Mouse (Mus musculus) small intestine, adult 2 months (tissue): Measurements from ENCODE around the gene Lrp11. TPM values are rescaled to one million over a fixed set of nuclear protein-coding genes. Genes with fewer than 3 reads are reported as not detected.

Experiments used
- H3K27ac ChIP-seq: fragments of 200-500 bp; 2 replicates; pipeline ENCODE4 v1.5.1; 2012; ENCODE audit warnings: low read depth, low read length, control low read depth, inconsistent platforms; ENCODE audit not compliant: insufficient read depth
- H3K27me3 ChIP-seq: fragments of 200-500 bp; 2 replicates; pipeline ENCODE4 v1.6.1; 2012; ENCODE audit warnings: mild to moderate bottlenecking, moderate library complexity, low read length, inconsistent platforms; ENCODE audit not compliant: control insufficient read depth, insufficient read depth
- H3K36me3 ChIP-seq: fragments of 200-500 bp; 2 replicates; pipeline ENCODE4 v1.6.1; 2012; ENCODE audit warnings: mild to moderate bottlenecking, low read length, control low read depth, inconsistent platforms; ENCODE audit not compliant: control insufficient read depth, insufficient read depth
- H3K4me1 ChIP-seq: fragments of 200-500 bp; 2 replicates; pipeline ENCODE4 v1.6.1; 2012; ENCODE audit warnings: low read length, inconsistent platforms, mixed read lengths; ENCODE audit not compliant: control insufficient read depth, insufficient read depth, insufficient read length
- H3K4me3 ChIP-seq: fragments of 200-500 bp; 2 replicates; pipeline ENCODE4 v1.5.1; 2012; ENCODE audit warnings: low read depth, mild to moderate bottlenecking, control low read depth, inconsistent platforms, low read length, moderate library complexity
- CTCF ChIP-seq: fragments of 200-500 bp; IDR thresholded peaks from 2 replicates; pipeline ENCODE4 v1.5.1; 2012; ENCODE audit warnings: low read depth, mild to moderate bottlenecking, control low read depth, inconsistent platforms, low read length, moderate library complexity, mixed read lengths; ENCODE audit not compliant: insufficient replicate concordance, insufficient read length; ENCODE audit errors: extremely low read depth
- POLR2A ChIP-seq: fragments of 200-500 bp; IDR thresholded peaks from 2 replicates; pipeline ENCODE4 v1.6.1; 2012; ENCODE audit warnings: low read depth, mild to moderate bottlenecking, control low read depth, inconsistent platforms, low read length, moderate library complexity
- WGBS: fragments of 180-500 bp; shearing (Covaris S2); methylation state at CpG from one replicate; pipeline ENCODE4 v1.1.7; 2018; 5-methylcytosine and 5-hydroxymethylcytosine counted together
- polyA plus RNA-seq: library from polyadenylated mRNA; depleted of rRNA; stranded (reverse); fragments of >200 nt; gene quantifications from 2 replicates; pipeline ENCODE4 v1.2.3, GENCODE M21; 2012; rRNA removed

Lrp11 gene
- polyA plus RNA-seq, 1 experiment: 5.1 TPM

DNA sequence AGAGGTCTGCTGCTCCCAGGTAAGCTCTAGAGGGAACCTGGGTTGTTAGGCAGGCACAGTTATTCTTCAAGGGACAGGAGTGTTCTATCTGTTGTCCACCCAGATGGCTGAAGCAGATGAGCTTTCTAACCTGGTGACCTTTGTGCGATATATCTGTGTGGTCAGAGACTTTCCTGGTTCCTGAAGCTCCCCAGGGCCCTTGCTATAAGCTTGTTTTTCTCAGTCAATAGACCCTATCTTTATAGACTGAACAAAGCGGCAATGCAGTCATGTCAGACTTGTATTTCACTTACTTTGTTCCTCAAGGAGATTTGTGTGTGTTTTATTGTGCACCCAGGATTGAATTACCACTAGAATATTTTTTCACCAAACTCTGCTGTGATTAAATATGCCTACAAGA lies 61.5 kb downstream of the Lrp11 start:
- H3K27me3 ChIP-seq: no peaks in the 10 kb centered on the region
- H3K4me3 ChIP-seq: no peak overlapping the region
- TF ChIP-seq POLR2A: no peak
- no peak for TF ChIP-seq CTCF
- H3K4me1 ChIP-seq: no peaks in the 10 kb centered on the region
- whole genome bisulfite sequencing: 97% methylated on average over 2 of the region's 2 CpGs
- no peak overlapping the region for H3K27ac ChIP-seq
- peaks cover 27% of the 10 kb centered on the region for H3K36me3 ChIP-seq

GRCm38 (mm10) chr10:7662471-7663141 lies 73.0 kb downstream of the Lrp11 start:
- peak overlapping the region; percentile 89 for H3K4me3 ChIP-seq
- TF ChIP-seq POLR2A: no peak
- no peak for TF ChIP-seq CTCF
- H3K27ac ChIP-seq: peak overlapping the region; percentile 56
- H3K4me1 ChIP-seq: no peaks in the 10 kb centered on the region; the same call in 1 of the 2 replicates
- H3K27me3 ChIP-seq: no peaks in the 10 kb centered on the region
- WGBS: under 1% methylated on average over 44 of the region's 44 CpGs
- no peaks in the 10 kb centered on the region; the same call in 1 of the 2 replicates for H3K36me3 ChIP-seq

DNA sequence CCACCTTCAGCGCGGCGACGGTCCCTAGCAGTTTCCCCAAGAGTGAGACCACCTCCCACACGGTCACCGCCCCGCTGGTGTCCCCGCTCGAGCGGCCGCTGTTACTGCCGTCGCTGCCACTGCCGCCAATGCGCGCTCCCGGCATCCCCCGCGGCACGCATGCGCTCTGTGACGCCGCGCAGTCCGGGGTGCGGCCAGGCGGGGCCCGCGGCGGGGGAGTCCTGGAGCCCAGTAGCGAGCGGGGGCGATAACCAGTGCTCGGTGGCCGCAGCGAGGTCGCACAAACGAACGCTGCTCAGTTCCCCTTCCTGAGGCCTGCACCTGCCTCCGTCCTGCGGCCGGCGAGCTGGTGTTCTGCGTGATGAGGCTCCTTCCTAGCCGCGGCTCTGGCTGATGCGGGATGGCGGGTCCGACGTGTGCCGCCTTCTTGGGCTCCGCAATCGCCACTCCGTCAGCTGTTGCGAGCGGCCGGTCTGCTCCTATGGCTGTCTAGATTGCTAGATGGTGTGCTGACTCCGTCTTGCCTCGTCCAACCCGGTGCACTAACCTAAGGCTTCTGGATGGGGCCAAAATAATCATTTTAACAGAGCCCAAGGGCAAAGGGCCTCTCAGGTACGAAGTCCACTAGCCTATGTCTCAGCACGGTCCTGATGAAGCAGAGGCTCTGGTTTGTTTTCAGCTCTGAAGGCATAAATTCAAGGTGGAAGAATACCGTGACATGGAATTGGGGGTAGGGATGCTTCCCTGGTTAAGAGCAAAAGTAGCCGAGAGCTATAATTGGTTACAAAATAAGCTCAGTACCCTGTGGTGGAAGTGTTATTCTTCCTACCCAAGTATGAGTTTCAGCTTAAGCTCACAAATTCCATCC lies 73.8 kb downstream of the Lrp11 start:
- under 1% methylated on average over 64 of the region's 64 CpGs for WGBS
- peak overlapping the region; percentile 90 for H3K27ac ChIP-seq
- H3K27me3 ChIP-seq: no peaks in the 10 kb centered on the region
- no peaks in the 10 kb centered on the region; the same call in 1 of the 2 replicates for H3K36me3 ChIP-seq
- TF ChIP-seq POLR2A: peak; percentile 83
- TF ChIP-seq CTCF: no peak
- H3K4me3 ChIP-seq: peak overlapping the region; percentile 89
- no peaks in the 10 kb centered on the region; the same call in 1 of the 2 replicates for H3K4me1 ChIP-seq

DNA sequence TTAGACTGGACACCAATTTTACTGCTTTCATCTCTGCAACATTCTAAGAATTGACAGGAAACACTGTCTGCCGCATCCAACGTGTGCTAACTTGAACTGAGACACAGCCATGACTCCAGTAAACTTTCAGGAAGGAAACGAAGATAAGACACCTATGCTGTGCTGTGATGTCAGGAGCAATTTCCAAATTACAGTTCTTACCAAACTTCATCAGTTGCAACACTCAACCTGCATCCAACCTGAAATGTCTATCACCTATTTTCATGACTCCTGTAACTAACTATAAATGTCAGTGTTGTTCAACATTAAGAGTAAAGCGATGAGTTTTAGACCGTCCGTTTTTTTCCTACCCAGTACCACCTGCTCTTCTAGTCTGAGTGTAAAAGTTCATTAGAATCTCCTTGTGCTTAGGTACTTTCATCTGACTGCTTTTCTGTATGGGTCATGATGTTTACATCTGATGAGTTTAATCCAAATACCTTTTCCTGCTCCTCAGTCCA lies 74.5 kb downstream of the Lrp11 start:
- no peaks in the 10 kb centered on the region for H3K27me3 ChIP-seq
- H3K4me1 ChIP-seq: no peaks in the 10 kb centered on the region
- no peaks in the 10 kb centered on the region; the same call in 1 of the 2 replicates for H3K36me3 ChIP-seq
- TF ChIP-seq CTCF (no peak), POLR2A (no peak)
- H3K27ac ChIP-seq: peak overlapping the region; percentile 90
- 36% methylated on average over 6 of the region's 6 CpGs for WGBS
- H3K4me3 ChIP-seq: no peak overlapping the region

GRCm38 (mm10) chr10:7664889-7665288 lies 75.3 kb downstream of the Lrp11 start:
- 88% methylated on average over 1 of the region's 1 CpGs for WGBS
- no peaks in the 10 kb centered on the region for H3K4me1 ChIP-seq
- TF ChIP-seq CTCF (no peak), POLR2A (no peak)

DNA sequence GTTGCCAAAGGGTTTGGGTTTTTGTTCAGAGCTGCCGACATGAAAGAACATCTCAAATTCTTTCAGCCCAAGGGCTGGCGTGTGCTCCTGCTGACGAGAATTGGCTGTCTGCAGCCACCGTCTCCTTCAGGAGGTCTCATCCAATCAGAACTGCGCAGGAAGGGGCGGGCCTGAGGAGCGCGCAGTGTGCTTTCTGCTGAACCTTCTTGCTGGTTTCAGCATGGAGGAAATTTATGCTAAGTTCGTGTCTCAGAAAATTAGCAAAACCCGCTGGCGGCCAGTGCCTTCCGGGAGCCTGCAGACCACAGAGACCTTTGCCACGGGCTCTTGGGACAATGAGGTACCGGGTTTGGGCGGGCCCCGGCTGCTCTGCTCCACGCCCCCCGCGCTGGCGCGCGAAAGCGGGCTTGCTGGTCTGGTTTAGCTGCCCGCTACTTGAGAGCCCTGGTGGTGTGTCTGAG lies 77.8 kb downstream of the Lrp11 start, which contains the start of gene Nup43:
TSS of gene Nup43 (plus strand) at position 162 of the 461 bp plus-strand sequence.
- H3K27ac ChIP-seq: no peak within 1 kb of the TSS
- no peaks in the 10 kb centered on the region for H3K27me3 ChIP-seq
- TF ChIP-seq CTCF: no peak
- peaks cover 7% of the 10 kb centered on the region; the same call in 1 of the 2 replicates for H3K36me3 ChIP-seq
- no peaks in the 10 kb centered on the region for H3K4me1 ChIP-seq
- WGBS: under 1% methylated on average over 24 of the region's 24 CpGs
- H3K4me3 ChIP-seq: peak within 1 kb of the TSS; percentile 90

More at GRCm38 (mm10) chr10:7664889-7665288, 75.3 kb downstream of the Lrp11 start:
- H3K27me3 ChIP-seq: no peaks in the 10 kb centered on the region
- no peak overlapping the region for H3K4me3 ChIP-seq
- no peaks in the 10 kb centered on the region for H3K36me3 ChIP-seq
- no peak overlapping the region for H3K27ac ChIP-seq

DNA sequence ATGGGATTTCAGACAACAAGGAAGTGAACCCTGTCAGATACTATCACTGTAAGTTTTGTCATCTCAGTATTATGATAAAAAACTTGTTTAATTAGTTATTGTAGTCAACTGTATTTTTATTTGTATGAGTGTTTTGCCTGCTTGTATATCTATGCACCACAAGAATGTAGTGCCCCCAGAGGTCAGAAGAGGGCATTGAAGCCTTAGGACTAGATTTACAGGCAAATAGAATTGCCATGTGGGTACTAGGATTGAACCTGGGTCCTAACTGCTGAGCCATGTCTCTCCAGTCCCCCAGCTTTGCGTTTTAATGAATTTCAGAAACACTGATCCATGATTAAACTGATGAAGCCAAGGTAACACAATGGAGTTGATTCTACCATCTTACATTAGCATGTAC lies 84.1 kb downstream of the Lrp11 start:
- Histone ChIP-seq H3K36me3 (peaks cover 15% of the 10 kb centered on the region), H3K27me3 (no peaks in the 10 kb centered on the region), H3K4me1 (no peaks in the 10 kb centered on the region), H3K4me3 (no peak overlapping the region), H3K27ac (no peak overlapping the region)
- WGBS: 51% methylated on average over 1 of the region's 1 CpGs
- TF ChIP-seq POLR2A: no peak
- no peak for TF ChIP-seq CTCF

Other genes starting within 250 kb of the Lrp11 start
- 0.13 and 0.27 TPM in 2 replicates for gene Ulbp1, start 116.2 kb upstream of the Lrp11 start, polyA plus RNA-seq
- 1.7 and 2.6 TPM in 2 replicates for gene Nup43, start 77.7 kb downstream of the Lrp11 start, polyA plus RNA-seq
- gene Pcmt1, start 91.3 kb downstream of the Lrp11 start, polyA plus RNA-seq: 8.6 and 14.7 TPM in 2 replicates
- gene Lats1, start 91.4 kb downstream of the Lrp11 start, polyA plus RNA-seq: 3.9 and 9.0 TPM in 2 replicates
- 0.96 and 1.9 TPM in 2 replicates for gene Katna1, start 136.2 kb downstream of the Lrp11 start, polyA plus RNA-seq
- 5.0 and 11.6 TPM in 2 replicates for gene Ginm1, start 203.0 kb downstream of the Lrp11 start, polyA plus RNA-seq
- 1.7 and 3.3 TPM in 2 replicates for gene Ppil4, start 203.1 kb downstream of the Lrp11 start, polyA plus RNA-seq
- 4.0 and 12.8 TPM in 2 replicates for gene Zc3h12d, start 242.7 kb downstream of the Lrp11 start, polyA plus RNA-seq